Mouse (Mus musculus) midbrain, postnatal 0 days (tissue): Measurements from ENCODE around the gene Grip1. TPM values are rescaled to one million over a fixed set of nuclear protein-coding genes. Genes with fewer than 3 reads are reported as not detected.
A peak's percentile ranks its signal among the peaks of the same experiment; 100 is the strongest.

Source experiments
- ATAC-seq: fragments of 200-750 bp; cut with Nextera tagmentation; 2 replicates; pipeline ENCODE4 v1.8.0; 2017; ENCODE audit warnings: moderate number of reproducible peaks, mild to moderate bottlenecking, moderate TSS enrichment, moderate library complexity; ENCODE audit not compliant: low FRiP score
- DNase-seq: peaks from one replicate; pipeline ENCODE4 v3.0.0-alpha.2; 2015; ENCODE audit warnings: low spot score
- H3K27ac ChIP-seq: fragments of 300-500 bp; sonication (generic); 2 replicates; pipeline ENCODE4 v1.5.1; 2014; ENCODE audit warnings: low read depth, mild to moderate bottlenecking, low read length, mixed read lengths
- H3K27me3 ChIP-seq: fragments of 300-500 bp; sonication (generic); 2 replicates; pipeline ENCODE4 v1.6.1; 2014; ENCODE audit warnings: low read length, control low read depth, mixed read lengths; ENCODE audit not compliant: insufficient read depth
- H3K36me3 ChIP-seq: fragments of 300-500 bp; sonication (generic); 2 replicates; pipeline ENCODE4 v1.6.1; 2014; ENCODE audit warnings: low read length, control low read depth, mixed read lengths; ENCODE audit not compliant: insufficient read depth
- H3K4me1 ChIP-seq: fragments of 300-500 bp; sonication (generic); 2 replicates; pipeline ENCODE4 v1.6.1; 2014; ENCODE audit warnings: mild to moderate bottlenecking, control low read depth, antibody characterized with exemption, low read length, mixed read lengths; ENCODE audit not compliant: insufficient read depth
- H3K4me2 ChIP-seq: fragments of 300-500 bp; sonication (generic); 2 replicates; pipeline ENCODE4 v1.6.1; 2014; ENCODE audit warnings: low read depth, mild to moderate bottlenecking, low read length, mixed read lengths; ENCODE audit not compliant: poor library complexity, severe bottlenecking
- H3K4me3 ChIP-seq: fragments of 300-500 bp; sonication (generic); 2 replicates; pipeline ENCODE4 v1.5.1; 2014; ENCODE audit warnings: low read depth, mild to moderate bottlenecking, low read length, moderate library complexity
- H3K9ac ChIP-seq: fragments of 300-500 bp; sonication (generic); replicated peaks from 2 replicates; pipeline ENCODE4 v1.6.1; 2014; ENCODE audit warnings: mild to moderate bottlenecking, low read length, moderate library complexity, mixed read lengths; ENCODE audit not compliant: poor library complexity, severe bottlenecking
- H3K9me3 ChIP-seq: fragments of 300-500 bp; sonication (generic); 2 replicates; pipeline ENCODE4 v1.6.1; 2016; ENCODE audit warnings: low read length, control low read depth
- CTCF ChIP-seq: IDR thresholded peaks from 2 replicates; pipeline ENCODE4 v1.5.1; 2016; ENCODE audit warnings: antibody characterized with exemption, mild to moderate bottlenecking
- WGBS: fragments of 180-500 bp; shearing (Covaris S2); extraction: QIAGEN DNeasy Blood & Tissue Kit; methylation state at CpG from one replicate; pipeline ENCODE4 v1.1.7; 2014; 5-methylcytosine and 5-hydroxymethylcytosine counted together
- polyA plus RNA-seq: library from polyadenylated mRNA; unstranded; fragments of >200 nt; fragmentation: Nextera tagmentation; extraction: Ambion mirVana; gene quantifications from 2 replicates; pipeline ENCODE4 v1.2.1, GENCODE M21; 2015
- total RNA-seq: library from RNA; depleted of rRNA; stranded (reverse); fragments of >200 nt; gene quantifications from 2 replicates; pipeline ENCODE4 v1.2.3, GENCODE M21; 2014

The Grip1 gene
- total and polyA plus RNA-seq, 2 experiments from 2014 or later, result 14.6 to 35.4 TPM

DNA sequence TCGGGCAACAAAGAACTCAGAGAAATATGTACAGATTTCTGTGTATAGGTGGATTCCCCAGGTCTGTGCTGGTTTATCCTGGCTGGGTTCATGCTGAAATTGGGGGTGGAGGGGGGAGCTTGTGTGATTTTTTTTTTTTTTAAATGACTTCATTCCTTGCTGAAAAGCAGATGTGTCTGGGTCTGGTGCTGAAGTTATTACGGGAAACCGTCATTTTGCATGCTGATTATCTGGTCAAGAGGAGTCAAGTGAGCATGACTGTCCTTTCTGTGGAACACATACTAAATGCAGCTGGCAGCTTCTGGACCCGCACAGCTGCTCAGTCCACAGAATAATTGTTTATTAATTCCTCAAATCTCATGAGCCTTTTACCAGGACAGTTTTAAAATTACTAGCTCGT lies 366.1 kb downstream of the Grip1 start:
- no peak for ATAC-seq
- no peaks in the 10 kb centered on the region for H3K36me3 ChIP-seq
- peak overlapping the region; percentile 49 for H3K4me3 ChIP-seq
- peak overlapping the region; percentile 90 for H3K27ac ChIP-seq
- TF ChIP-seq CTCF, result no peak
- no peaks in the 10 kb centered on the region for H3K27me3 ChIP-seq
- peak overlapping the region; percentile 66 for H3K4me2 ChIP-seq
- WGBS, result 7% methylated on average over 5 of the region's 5 CpGs
- peak; percentile 44 for DNase-seq
- H3K4me1 ChIP-seq, result peaks cover 4% of the 10 kb centered on the region; the same call in 1 of the 2 replicates
- H3K9me3 ChIP-seq, result no peaks in the 10 kb centered on the region
- H3K9ac ChIP-seq, result peak overlapping the region; percentile 69

DNA sequence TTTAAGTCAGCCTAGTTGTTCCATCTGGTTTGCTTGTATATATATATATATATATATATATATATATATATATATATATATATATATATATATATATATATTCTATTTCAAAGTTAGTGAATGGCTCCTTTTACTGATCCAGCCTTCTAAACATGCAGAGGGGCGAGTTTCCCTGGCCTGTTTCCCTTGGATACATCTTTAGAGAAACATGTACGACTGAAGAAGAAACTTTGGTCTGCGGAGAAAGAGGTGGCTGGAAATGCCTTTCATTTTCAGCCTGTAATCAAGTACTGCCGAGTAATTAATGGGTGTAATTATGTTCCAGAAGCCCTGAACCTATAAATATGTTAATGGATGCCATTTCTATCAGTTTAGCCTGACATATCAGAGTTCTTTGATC lies 366.8 kb downstream of the Grip1 start:
- H3K4me2 ChIP-seq, result peak overlapping the region; percentile 47
- ATAC-seq (no peak), DNase-seq (no peak)
- no peaks in the 10 kb centered on the region for H3K36me3 ChIP-seq
- WGBS, result 29% methylated on average over 4 of the region's 4 CpGs
- no peaks in the 10 kb centered on the region for H3K9me3 ChIP-seq
- H3K4me3 ChIP-seq, result peak overlapping the region; percentile 28
- TF ChIP-seq CTCF, result no peak
- no peak overlapping the region for H3K9ac ChIP-seq
- no peaks in the 10 kb centered on the region for H3K27me3 ChIP-seq
- H3K4me1 ChIP-seq, result peaks cover 4% of the 10 kb centered on the region; the same call in 1 of the 2 replicates
- no peak overlapping the region for H3K27ac ChIP-seq

DNA sequence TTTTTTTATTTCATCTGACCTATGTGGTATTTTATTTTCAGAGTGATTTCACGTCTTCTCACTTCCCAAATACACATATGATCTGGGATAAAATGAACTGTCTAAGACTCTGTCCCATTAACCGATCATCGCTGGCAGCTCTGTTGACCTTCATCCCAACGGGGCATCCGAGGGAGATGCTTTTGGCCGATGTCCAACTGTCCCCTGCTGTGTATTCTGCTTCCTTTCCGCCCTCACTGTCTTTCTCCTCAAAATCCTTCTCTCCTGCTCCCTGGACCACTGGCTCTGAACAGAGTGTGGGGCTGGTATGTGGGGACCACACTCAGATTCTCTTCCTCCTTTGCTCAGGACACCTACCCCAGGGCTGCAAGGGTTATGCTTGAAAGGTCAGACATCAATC lies 370.1 kb downstream of the Grip1 start:
- H3K9ac ChIP-seq, result no peak overlapping the region
- H3K4me3 ChIP-seq, result no peak overlapping the region
- no peaks in the 10 kb centered on the region for H3K9me3 ChIP-seq
- no peaks in the 10 kb centered on the region for H3K27me3 ChIP-seq
- no peaks in the 10 kb centered on the region for H3K4me1 ChIP-seq
- no peaks in the 10 kb centered on the region for H3K36me3 ChIP-seq
- no peak for ATAC-seq
- no peak overlapping the region for H3K4me2 ChIP-seq
- DNase-seq, result no peak
- 33% methylated on average over 7 of the region's 7 CpGs for WGBS
- no peak for TF ChIP-seq CTCF
- no peak overlapping the region for H3K27ac ChIP-seq

DNA sequence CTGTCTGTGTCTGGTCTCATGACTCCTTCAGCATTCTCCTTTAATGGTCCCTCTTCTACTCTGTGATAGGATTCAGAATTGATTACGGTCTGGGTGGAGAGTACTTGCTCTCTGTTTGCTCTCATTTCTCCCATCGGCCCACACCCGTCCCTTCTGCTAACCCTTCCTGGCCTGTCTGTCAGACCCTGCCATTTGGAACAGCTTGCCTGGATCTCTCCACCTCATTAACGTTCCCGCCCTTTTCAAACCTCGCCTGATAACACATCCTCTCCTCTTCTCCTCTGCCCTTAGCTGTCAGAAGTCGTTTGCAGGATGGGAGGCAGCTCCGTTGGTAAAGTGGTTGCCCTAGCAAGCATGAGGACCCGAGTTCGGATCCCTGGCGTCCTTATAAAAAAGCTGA lies 370.9 kb downstream of the Grip1 start:
- Histone ChIP-seq H3K4me3 (no peak overlapping the region), H3K4me2 (no peak overlapping the region), H3K27me3 (no peaks in the 10 kb centered on the region), H3K9me3 (no peaks in the 10 kb centered on the region), H3K27ac (no peak overlapping the region), H3K9ac (no peak overlapping the region), H3K36me3 (no peaks in the 10 kb centered on the region), H3K4me1 (no peaks in the 10 kb centered on the region)
- DNase-seq, result no peak
- 69% methylated on average over 11 of the region's 11 CpGs for WGBS
- no peak for ATAC-seq
- no peak for TF ChIP-seq CTCF

DNA sequence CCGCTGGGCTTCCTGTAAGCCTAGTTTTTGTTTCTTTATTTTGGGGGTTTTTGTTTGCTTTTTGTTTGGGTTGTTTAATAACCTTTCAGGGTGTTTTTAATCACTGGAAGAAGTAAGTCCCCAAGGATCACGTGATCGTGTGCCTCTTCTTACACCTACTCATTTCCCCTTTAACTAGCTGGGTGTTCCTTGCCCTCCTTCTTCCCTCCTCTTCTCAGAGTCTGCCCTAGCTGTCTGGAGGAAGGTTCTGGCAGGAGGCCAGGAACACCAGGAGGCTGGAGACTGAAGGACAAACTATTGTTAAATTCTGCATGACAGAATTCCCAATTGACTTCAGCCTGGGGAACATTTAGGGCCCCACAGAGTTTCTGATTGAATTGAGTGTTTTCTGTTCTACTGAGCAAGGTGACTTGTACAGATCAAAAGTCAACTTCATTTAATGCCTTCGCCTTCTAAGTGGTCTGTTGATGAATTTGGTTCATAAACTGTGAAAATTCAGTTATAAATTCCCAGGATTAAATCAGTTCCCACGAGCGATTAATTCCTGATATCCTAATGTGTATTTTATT lies 376.8 kb downstream of the Grip1 start:
- Histone ChIP-seq H3K36me3 (no peaks in the 10 kb centered on the region), H3K4me2 (no peak overlapping the region), H3K27ac (no peak overlapping the region), H3K9me3 (no peaks in the 10 kb centered on the region; the same call in 1 of the 2 replicates), H3K4me3 (no peak overlapping the region), H3K9ac (no peak overlapping the region), H3K4me1 (no peaks in the 10 kb centered on the region), H3K27me3 (no peaks in the 10 kb centered on the region)
- TF ChIP-seq CTCF, result no peak
- no peak for ATAC-seq
- DNase-seq, result peak; percentile 50
- WGBS, result 68% methylated on average over 6 of the region's 6 CpGs

DNA sequence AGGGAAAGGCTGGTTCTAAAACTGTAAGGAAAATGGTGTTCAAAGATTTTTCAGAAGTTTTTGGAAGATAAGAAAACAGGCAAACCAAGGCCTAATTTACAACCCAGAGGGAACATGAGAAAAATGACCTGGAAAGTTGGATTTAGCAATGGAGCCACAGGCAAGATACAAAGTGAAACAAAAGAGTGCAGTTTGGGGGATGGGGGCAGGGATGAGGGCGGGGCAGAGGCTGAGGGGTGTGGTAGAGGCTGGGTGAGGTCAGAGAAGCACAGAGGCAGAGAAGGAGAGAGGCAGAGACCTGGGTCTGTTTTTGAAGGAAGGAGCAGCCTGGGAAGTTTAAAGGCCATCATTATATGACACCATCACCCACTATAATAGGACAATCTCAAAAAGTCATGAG lies 377.5 kb downstream of the Grip1 start:
- no peak for TF ChIP-seq CTCF
- H3K36me3 ChIP-seq, result no peaks in the 10 kb centered on the region
- H3K4me1 ChIP-seq, result no peaks in the 10 kb centered on the region
- H3K27ac ChIP-seq, result no peak overlapping the region
- no peaks in the 10 kb centered on the region for H3K27me3 ChIP-seq
- H3K9me3 ChIP-seq, result no peaks in the 10 kb centered on the region; the same call in 1 of the 2 replicates
- ATAC-seq, result no peak
- WGBS, result 95% methylated on average over 1 of the region's 1 CpGs
- no peak overlapping the region for H3K4me3 ChIP-seq
- H3K9ac ChIP-seq, result no peak overlapping the region
- H3K4me2 ChIP-seq, result no peak overlapping the region
- DNase-seq, result no peak
